Mouse (Mus musculus): ENCODE data around the gene Myo15b. TPM values are rescaled to one million over a fixed set of nuclear protein-coding genes. Genes with fewer than 3 reads are reported as not detected.
A peak's percentile ranks its signal among the peaks of the same experiment; 100 is the strongest.

Gene Myo15b
- polyA plus RNA-seq, 1 experiment from 2014 or later = 0.28 TPM

DNA sequence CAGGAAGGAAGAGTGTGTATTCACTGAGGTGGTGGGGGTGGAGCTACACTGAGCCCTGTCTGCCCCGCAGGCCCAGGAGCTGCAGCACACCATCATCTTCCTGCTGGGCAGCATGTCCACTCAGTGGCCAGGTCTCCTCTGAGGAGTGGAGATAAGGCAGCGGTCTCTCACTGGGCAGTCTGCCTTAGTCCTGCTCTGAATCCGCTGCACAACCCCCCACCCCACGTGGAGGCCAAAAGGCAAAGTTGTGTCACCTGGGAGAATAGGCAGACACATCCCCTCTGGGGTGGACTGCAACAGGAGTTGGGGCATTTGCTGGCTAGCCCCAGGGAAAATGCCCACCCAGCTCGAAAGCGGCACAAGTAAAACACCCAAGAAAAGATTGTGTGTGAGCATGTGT lies 34.0 kb downstream of the Myo15b start:
- H3K4me3 ChIP-seq (ENCODE audit: low read depth, low read length) = no peak overlapping the region
- H3K27ac ChIP-seq (ENCODE audit: low read depth, low read length) = no peak overlapping the region
- no peak for ATAC-seq (ENCODE audit: low read depth)
- no peak overlapping the region for H3K9ac ChIP-seq (replicated peaks; ENCODE audit: low read depth, low read length)
- no peaks in the 10 kb centered on the region for H3K9me3 ChIP-seq (ENCODE audit: control insufficient read depth, low read length)
- WGBS = 67% methylated on average over 6 of the region's 6 CpGs
- no peaks in the 10 kb centered on the region for H3K4me1 ChIP-seq (ENCODE audit: control insufficient read depth, insufficient read depth, low read length)
- peaks cover 7% of the 10 kb centered on the region; the same call in 1 of the 2 replicates for H3K36me3 ChIP-seq (ENCODE audit: control insufficient read depth, insufficient read depth, low read length)
- no peaks in the 10 kb centered on the region for H3K27me3 ChIP-seq (ENCODE audit: control insufficient read depth, insufficient read depth, low read length)
- no peak overlapping the region for H3K4me2 ChIP-seq (ENCODE audit: low read depth, low read length)

DNA sequence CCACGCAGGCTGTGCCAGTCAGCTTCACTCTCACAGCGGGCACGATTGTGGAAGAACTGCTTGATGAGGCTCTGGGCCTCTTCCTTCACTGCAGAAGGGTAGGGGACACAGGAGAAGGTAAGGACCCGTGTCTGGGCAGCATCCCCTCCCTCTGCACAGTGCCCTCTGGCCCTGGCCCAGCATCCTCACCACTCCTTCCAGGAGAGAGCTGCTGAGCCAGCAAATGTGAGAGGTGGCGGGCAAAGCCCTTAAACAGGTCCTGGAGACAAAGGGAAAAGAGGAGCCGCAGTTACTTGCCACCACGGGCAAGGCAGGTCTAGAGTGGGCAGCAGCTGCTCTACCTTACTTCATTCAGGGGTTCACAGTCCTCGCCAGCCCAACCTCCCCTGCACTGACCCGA lies 34.9 kb downstream of the Myo15b start:
- Histone ChIP-seq H3K36me3 (ENCODE audit: control insufficient read depth, insufficient read depth, low read length) (peaks cover 7% of the 10 kb centered on the region; the same call in 1 of the 2 replicates), H3K9me3 (ENCODE audit: control insufficient read depth, low read length) (no peaks in the 10 kb centered on the region), H3K4me3 (ENCODE audit: low read depth, low read length) (no peak overlapping the region), H3K27me3 (ENCODE audit: control insufficient read depth, insufficient read depth, low read length) (no peaks in the 10 kb centered on the region), H3K4me2 (ENCODE audit: low read depth, low read length) (no peak overlapping the region), H3K9ac (replicated peaks; ENCODE audit: low read depth, low read length) (no peak overlapping the region), H3K4me1 (ENCODE audit: control insufficient read depth, insufficient read depth, low read length) (no peaks in the 10 kb centered on the region), H3K27ac (ENCODE audit: low read depth, low read length) (no peak overlapping the region)
- 94% methylated on average over 9 of the region's 9 CpGs for WGBS
- ATAC-seq (ENCODE audit: low read depth) = no peak

GRCm38 (mm10) chr11:115894755-115895520 lies 36.7 kb downstream of the Myo15b start:
- Histone ChIP-seq H3K27ac (ENCODE audit: low read depth, low read length) (no peak overlapping the region), H3K9me3 (ENCODE audit: control insufficient read depth, low read length) (no peaks in the 10 kb centered on the region), H3K4me2 (ENCODE audit: low read depth, low read length) (no peak overlapping the region), H3K9ac (replicated peaks; ENCODE audit: low read depth, low read length) (no peak overlapping the region), H3K4me3 (ENCODE audit: low read depth, low read length) (no peak overlapping the region), H3K4me1 (ENCODE audit: control insufficient read depth, insufficient read depth, low read length) (no peaks in the 10 kb centered on the region), H3K27me3 (ENCODE audit: control insufficient read depth, insufficient read depth, low read length) (no peaks in the 10 kb centered on the region), H3K36me3 (ENCODE audit: control insufficient read depth, insufficient read depth, low read length) (peaks cover 7% of the 10 kb centered on the region; the same call in 1 of the 2 replicates)
- 70% methylated on average over 14 of the region's 14 CpGs for WGBS
- ATAC-seq (ENCODE audit: low read depth) = no peak

- Histone ChIP-seq H3K9me3 (ENCODE audit: control insufficient read depth, low read length) (no peaks in the 10 kb centered on the region), H3K4me1 (ENCODE audit: control insufficient read depth, insufficient read depth, low read length) (0 out of 2 replicates have a peak, but pooled peaks cover 2% of the 10 kb centered on the region), H3K27ac (ENCODE audit: low read depth, low read length) (no peak overlapping the region), H3K36me3 (ENCODE audit: control insufficient read depth, insufficient read depth, low read length) (peaks cover 7% of the 10 kb centered on the region; the same call in 1 of the 2 replicates), H3K9ac (replicated peaks; ENCODE audit: low read depth, low read length) (no peak overlapping the region), H3K27me3 (ENCODE audit: control insufficient read depth, insufficient read depth, low read length) (no peaks in the 10 kb centered on the region), H3K4me2 (ENCODE audit: low read depth, low read length) (no peak overlapping the region), H3K4me3 (ENCODE audit: low read depth, low read length) (no peak overlapping the region)
- ATAC-seq (ENCODE audit: low read depth) = no peak
- 89% methylated on average over 7 of the region's 7 CpGs for WGBS
These were observed 40.2 kb downstream of the Myo15b start for GRCm38 (mm10) chr11:115898446-115898845.

GRCm38 (mm10) chr11:115898886-115899285 lies 40.7 kb downstream of the Myo15b start:
- 8% methylated on average over 4 of the region's 4 CpGs for WGBS
- H3K4me1 ChIP-seq (ENCODE audit: control insufficient read depth, insufficient read depth, low read length) = 0 out of 2 replicates have a peak, but pooled peaks cover 2% of the 10 kb centered on the region
- H3K9ac ChIP-seq (replicated peaks; ENCODE audit: low read depth, low read length) = no peak overlapping the region
- no peak overlapping the region for H3K4me3 ChIP-seq (ENCODE audit: low read depth, low read length)
- H3K27ac ChIP-seq (ENCODE audit: low read depth, low read length) = no peak overlapping the region
- peaks cover 5% of the 10 kb centered on the region; the same call in 1 of the 2 replicates for H3K36me3 ChIP-seq (ENCODE audit: control insufficient read depth, insufficient read depth, low read length)
- H3K9me3 ChIP-seq (ENCODE audit: control insufficient read depth, low read length) = no peaks in the 10 kb centered on the region
- no peak overlapping the region for H3K4me2 ChIP-seq (ENCODE audit: low read depth, low read length)
- no peak for ATAC-seq (ENCODE audit: low read depth)
- H3K27me3 ChIP-seq (ENCODE audit: control insufficient read depth, insufficient read depth, low read length) = no peaks in the 10 kb centered on the region

- Histone ChIP-seq H3K36me3 (ENCODE audit: control insufficient read depth, insufficient read depth, low read length) (no peaks in the 10 kb centered on the region), H3K4me2 (ENCODE audit: low read depth, low read length) (no peak within 1 kb of the TSS), H3K27ac (ENCODE audit: low read depth, low read length) (no peak within 1 kb of the TSS), H3K27me3 (ENCODE audit: control insufficient read depth, insufficient read depth, low read length) (no peaks in the 10 kb centered on the region), H3K4me1 (ENCODE audit: control insufficient read depth, insufficient read depth, low read length) (0 out of 2 replicates have a peak, but pooled peaks cover 2% of the 10 kb centered on the region), H3K9ac (replicated peaks; ENCODE audit: low read depth, low read length) (0 out of 2 replicates have a peak within 1 kb of the TSS, but pooled peaks have one; percentile 16), H3K4me3 (ENCODE audit: low read depth, low read length) (no peak within 1 kb of the TSS), H3K9me3 (ENCODE audit: control insufficient read depth, low read length) (no peaks in the 10 kb centered on the region)
- ATAC-seq (ENCODE audit: low read depth) = no peak; the same call in 1 of the 2 replicates
- WGBS = 35% methylated on average over 16 of the region's 16 CpGs
These were observed 41.5 kb downstream of the Myo15b start, which contains the start of gene Smim5 for GRCm38 (mm10) chr11:115899486-115900266. Smim5 (plus strand) TSS chr11:115899966.

- H3K9ac ChIP-seq (replicated peaks; ENCODE audit: low read depth, low read length) = 0 out of 2 replicates have a peak overlapping the region, but pooled peaks have one; percentile 16
- 76% methylated on average over 8 of the region's 8 CpGs for WGBS
- no peak overlapping the region for H3K4me2 ChIP-seq (ENCODE audit: low read depth, low read length)
These were observed 42.5 kb downstream of the Myo15b start for GRCm38 (mm10) chr11:115900561-115901337.

GRCm38 (mm10) chr11:115901338-115902161 lies 43.3 kb downstream of the Myo15b start:
- H3K27me3 ChIP-seq (ENCODE audit: control insufficient read depth, insufficient read depth, low read length) = no peaks in the 10 kb centered on the region
- H3K9ac ChIP-seq (replicated peaks; ENCODE audit: low read depth, low read length) = no peak overlapping the region
- no peak for ATAC-seq (ENCODE audit: low read depth)
- no peaks in the 10 kb centered on the region for H3K9me3 ChIP-seq (ENCODE audit: control insufficient read depth, low read length)
- H3K4me1 ChIP-seq (ENCODE audit: control insufficient read depth, insufficient read depth, low read length) = 0 out of 2 replicates have a peak, but pooled peaks cover 2% of the 10 kb centered on the region
- no peak overlapping the region for H3K4me3 ChIP-seq (ENCODE audit: low read depth, low read length)
- H3K4me2 ChIP-seq (ENCODE audit: low read depth, low read length) = no peak overlapping the region
- H3K27ac ChIP-seq (ENCODE audit: low read depth, low read length) = no peak overlapping the region
- H3K36me3 ChIP-seq (ENCODE audit: control insufficient read depth, insufficient read depth, low read length) = no peaks in the 10 kb centered on the region
- WGBS = 82% methylated on average over 9 of the region's 9 CpGs

More at GRCm38 (mm10) chr11:115900561-115901337, 42.5 kb downstream of the Myo15b start:
- Histone ChIP-seq H3K27ac (ENCODE audit: low read depth, low read length) (no peak overlapping the region), H3K27me3 (ENCODE audit: control insufficient read depth, insufficient read depth, low read length) (no peaks in the 10 kb centered on the region), H3K4me1 (ENCODE audit: control insufficient read depth, insufficient read depth, low read length) (0 out of 2 replicates have a peak, but pooled peaks cover 2% of the 10 kb centered on the region), H3K4me3 (ENCODE audit: low read depth, low read length) (no peak overlapping the region), H3K9me3 (ENCODE audit: control insufficient read depth, low read length) (no peaks in the 10 kb centered on the region), H3K36me3 (ENCODE audit: control insufficient read depth, insufficient read depth, low read length) (no peaks in the 10 kb centered on the region)
- ATAC-seq (ENCODE audit: low read depth) = no peak

All from neural tube, embryonic 14.5 days (tissue).